Mouse (Mus musculus) brain, embryonic 14.5 days (tissue): ENCODE measurements around the gene Tesc. TPM values are rescaled to one million over a fixed set of nuclear protein-coding genes. Genes with fewer than 3 reads are reported as not detected.

ENCODE experiments used
- DNase-seq: peaks from one replicate; pipeline ENCODE4 v3.0.0-alpha.2; 2011; ENCODE audit warnings: low read depth
- CTCF ChIP-seq: fragments of 200-500 bp; IDR thresholded peaks from 2 replicates; pipeline ENCODE4 v1.5.1; 2012; ENCODE audit warnings: inconsistent platforms, mild to moderate bottlenecking, moderate library complexity, borderline replicate concordance; ENCODE audit not compliant: insufficient read depth, insufficient read length; ENCODE audit errors: extremely low read depth
- POLR2A ChIP-seq: fragments of 200-500 bp; IDR thresholded peaks from 2 replicates; pipeline ENCODE4 v1.6.1; 2012; ENCODE audit warnings: mild to moderate bottlenecking, inconsistent platforms, borderline replicate concordance; ENCODE audit not compliant: poor library complexity, insufficient read depth, insufficient read length, severe bottlenecking; ENCODE audit errors: extremely low read depth
- polyA plus RNA-seq: library from polyadenylated mRNA; depleted of rRNA; stranded (reverse); fragments of >200 nt; gene quantifications from 2 replicates; pipeline ENCODE4 v1.2.3, GENCODE M21; 2012; rRNA removed

Gene Tesc
- polyA plus RNA-seq = 2.6 and 3.0 TPM in 2 replicates

DNA sequence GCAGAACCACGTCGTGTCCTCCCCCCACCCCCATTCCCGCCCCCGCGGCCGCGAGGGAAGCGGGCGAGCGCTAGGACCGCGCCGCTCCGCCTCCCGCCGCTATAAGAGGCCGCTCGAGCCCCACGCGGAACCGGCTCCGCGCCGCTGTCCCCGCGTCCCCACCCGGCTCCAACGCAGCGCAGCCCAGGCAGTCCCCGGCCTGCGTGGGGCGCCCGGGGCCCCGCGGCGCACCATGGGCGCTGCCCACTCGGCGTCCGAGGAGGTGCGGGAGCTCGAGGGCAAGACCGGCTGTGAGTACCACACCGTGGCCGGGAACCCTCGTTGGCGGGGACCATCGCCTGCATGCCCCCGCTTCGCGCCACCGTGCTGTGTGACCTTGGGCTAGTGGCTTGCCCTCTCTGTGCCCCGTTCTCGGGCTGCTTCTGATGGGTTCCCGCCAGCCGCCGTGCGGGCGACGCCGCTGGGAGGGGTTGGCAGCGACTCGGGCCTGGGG is at the start of gene Tesc:
Gene Tesc (plus strand): TSS at position 46 of the 493 bp plus-strand sequence.
- TF ChIP-seq POLR2A (no peak), CTCF (no peak)
- DNase-seq = no peak

- DNase-seq = no peak
- TF ChIP-seq POLR2A (no peak), CTCF (no peak)
Measured at GRCm38 (mm10) chr5:117978159-117978697, 49.3 kb upstream of the Tesc start.

GRCm38 (mm10) chr5:117979082-117979481 is 48.5 kb upstream of the Tesc start:
- TF ChIP-seq POLR2A (no peak), CTCF (no peak)
- DNase-seq = peak; percentile 71

GRCm38 (mm10) chr5:117980921-117981320 is 46.6 kb upstream of the Tesc start:
- DNase-seq = no peak

DNA sequence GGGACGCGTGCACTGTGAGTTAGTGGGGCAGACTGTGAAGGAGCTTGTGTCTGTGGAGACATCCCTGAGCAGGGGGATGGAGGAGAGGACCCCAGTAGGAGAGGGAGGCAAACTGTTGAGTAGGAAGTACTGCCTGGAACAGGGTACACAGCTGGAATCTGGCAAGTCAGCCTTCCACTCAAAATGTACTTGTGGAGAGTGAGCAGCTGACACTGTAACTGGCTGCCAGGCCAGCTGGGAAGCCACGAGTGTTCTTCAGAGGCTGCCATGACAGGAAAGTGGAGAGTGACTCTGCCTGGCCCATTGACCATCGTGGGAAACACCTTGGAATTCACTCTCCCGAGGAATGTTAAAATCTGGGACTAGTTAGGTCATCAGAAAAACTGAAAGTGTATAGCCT is 45.6 kb upstream of the Tesc start:
- no peak for DNase-seq
- TF ChIP-seq POLR2A (no peak), CTCF (no peak)

More at GRCm38 (mm10) chr5:117980921-117981320, 46.6 kb upstream of the Tesc start:
- TF ChIP-seq POLR2A (no peak), CTCF (no peak)

GRCm38 (mm10) chr5:117986327-117986726 is 41.2 kb upstream of the Tesc start:
- no peak for DNase-seq
- no peak for TF ChIP-seq POLR2A
- no peak for TF ChIP-seq CTCF

DNA sequence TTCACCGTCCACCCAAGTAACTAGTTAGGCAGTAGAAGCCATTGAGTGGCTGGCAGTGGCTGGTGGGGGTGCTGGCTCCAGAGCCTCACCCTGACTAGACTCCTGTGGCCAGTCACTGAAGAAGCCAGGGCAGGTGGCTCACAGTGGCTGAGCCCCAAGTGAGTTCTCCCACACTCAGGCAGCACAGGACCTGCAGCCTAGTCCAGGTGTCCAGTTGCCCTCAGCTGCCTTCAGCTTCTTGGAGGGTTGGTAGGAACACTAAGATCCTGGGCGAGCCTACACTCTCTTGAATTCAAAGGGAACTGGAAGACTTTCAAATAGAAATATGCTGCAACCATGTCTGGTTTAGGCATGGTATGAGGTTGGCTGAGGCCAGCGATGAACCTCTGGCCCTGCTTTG is 39.7 kb upstream of the Tesc start:
- TF ChIP-seq CTCF (no peak), POLR2A (no peak)
- DNase-seq = no peak

DNA sequence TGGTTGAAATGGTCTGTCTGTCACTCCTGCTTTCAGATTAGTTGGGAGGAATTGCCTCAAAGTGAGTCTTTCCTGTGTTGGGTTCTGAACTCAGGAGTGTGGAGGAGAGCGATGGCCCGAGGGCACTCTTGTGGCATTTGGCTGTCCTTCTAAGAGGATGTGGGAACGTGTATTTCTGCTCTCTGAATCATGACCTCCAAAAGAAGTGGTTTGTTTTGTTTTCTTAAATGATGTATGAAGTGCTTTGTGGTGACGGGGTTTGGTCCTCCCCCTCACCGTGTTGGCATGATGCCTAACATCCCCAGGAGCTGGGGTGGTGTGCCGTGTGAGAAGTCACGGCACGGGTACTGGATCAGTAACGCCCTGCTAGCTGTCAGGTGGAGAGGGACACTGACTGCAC is 39.2 kb upstream of the Tesc start:
- DNase-seq = no peak
- no peak for TF ChIP-seq POLR2A
- no peak for TF ChIP-seq CTCF

GRCm38 (mm10) chr5:117989773-117990172 is 37.8 kb upstream of the Tesc start:
- no peak for DNase-seq
- TF ChIP-seq POLR2A (no peak), CTCF (no peak)

DNA sequence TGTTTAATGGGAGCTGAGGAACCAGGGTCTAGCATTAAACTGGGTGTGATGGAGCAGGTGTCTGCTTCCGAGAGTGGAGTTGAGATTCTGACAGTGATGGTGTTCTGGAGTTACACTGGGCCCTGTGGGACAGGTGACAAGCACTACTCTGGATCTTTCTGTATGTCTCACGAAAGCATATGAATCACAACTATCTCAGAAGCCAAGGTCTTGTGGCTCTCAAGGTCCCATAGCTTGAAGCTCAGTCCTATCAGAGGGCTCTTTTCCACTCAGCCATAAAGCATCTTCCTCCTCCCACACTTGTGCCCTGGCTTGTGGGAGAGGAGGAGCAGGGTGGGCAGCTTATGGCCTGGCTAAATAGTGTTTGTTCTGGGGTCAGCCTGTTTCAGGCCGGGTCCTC is 36.6 kb upstream of the Tesc start:
- DNase-seq = no peak
- TF ChIP-seq POLR2A = no peak
- TF ChIP-seq CTCF = no peak

GRCm38 (mm10) chr5:117993550-117993949 is 34.0 kb upstream of the Tesc start:
- no peak for DNase-seq
- TF ChIP-seq POLR2A = no peak
- no peak for TF ChIP-seq CTCF

GRCm38 (mm10) chr5:117995372-117995901 is 32.1 kb upstream of the Tesc start:
- no peak for TF ChIP-seq POLR2A
- TF ChIP-seq CTCF = no peak
- no peak for DNase-seq
